Mouse (Mus musculus) testis, adult 2 months (tissue): ENCODE results near the gene Kcnc2. TPM values are rescaled to one million over a fixed set of nuclear protein-coding genes. Genes with fewer than 3 reads are reported as not detected.

Source experiments
- H3K27ac ChIP-seq: fragments of 200-500 bp; 2 replicates; pipeline ENCODE4 v1.5.1; 2012; ENCODE audit warnings: low read depth, low read length; ENCODE audit not compliant: control insufficient read depth, insufficient read depth
- H3K27me3 ChIP-seq: fragments of 200-500 bp; 2 replicates; pipeline ENCODE4 v1.6.1; 2012; ENCODE audit warnings: mild to moderate bottlenecking, low read length, moderate library complexity; ENCODE audit not compliant: control insufficient read depth, insufficient read depth
- H3K36me3 ChIP-seq: fragments of 200-500 bp; 2 replicates; pipeline ENCODE4 v1.6.1; 2012; ENCODE audit warnings: mild to moderate bottlenecking, low read length; ENCODE audit not compliant: control insufficient read depth, insufficient read depth
- H3K4me1 ChIP-seq: fragments of 200-500 bp; 2 replicates; pipeline ENCODE4 v1.6.1; 2012; ENCODE audit warnings: low read length; ENCODE audit not compliant: control insufficient read depth, insufficient read depth
- H3K4me3 ChIP-seq: fragments of 200-500 bp; 2 replicates; pipeline ENCODE4 v1.5.1; 2012; ENCODE audit warnings: low read depth, mild to moderate bottlenecking, low read length, moderate library complexity, mixed read lengths; ENCODE audit not compliant: control insufficient read depth
- CTCF ChIP-seq: fragments of 200-500 bp; IDR thresholded peaks from 2 replicates; pipeline ENCODE4 v1.5.1; 2012; ENCODE audit warnings: low read depth, mild to moderate bottlenecking, inconsistent platforms, low read length, moderate library complexity; ENCODE audit not compliant: control insufficient read depth, insufficient read depth, insufficient replicate concordance
- POLR2A ChIP-seq: fragments of 200-500 bp; IDR thresholded peaks from 2 replicates; pipeline ENCODE4 v1.6.1; 2012; ENCODE audit warnings: low read depth, mild to moderate bottlenecking, inconsistent platforms, low read length, moderate library complexity; ENCODE audit not compliant: control insufficient read depth
- polyA plus RNA-seq: library from polyadenylated mRNA; depleted of rRNA; stranded (reverse); fragments of >200 nt; gene quantifications from 2 replicates; pipeline ENCODE4 v1.2.3, GENCODE M21; 2012

Kcnc2 gene
- polyA plus RNA-seq, 1 experiment = 2.2 TPM

DNA sequence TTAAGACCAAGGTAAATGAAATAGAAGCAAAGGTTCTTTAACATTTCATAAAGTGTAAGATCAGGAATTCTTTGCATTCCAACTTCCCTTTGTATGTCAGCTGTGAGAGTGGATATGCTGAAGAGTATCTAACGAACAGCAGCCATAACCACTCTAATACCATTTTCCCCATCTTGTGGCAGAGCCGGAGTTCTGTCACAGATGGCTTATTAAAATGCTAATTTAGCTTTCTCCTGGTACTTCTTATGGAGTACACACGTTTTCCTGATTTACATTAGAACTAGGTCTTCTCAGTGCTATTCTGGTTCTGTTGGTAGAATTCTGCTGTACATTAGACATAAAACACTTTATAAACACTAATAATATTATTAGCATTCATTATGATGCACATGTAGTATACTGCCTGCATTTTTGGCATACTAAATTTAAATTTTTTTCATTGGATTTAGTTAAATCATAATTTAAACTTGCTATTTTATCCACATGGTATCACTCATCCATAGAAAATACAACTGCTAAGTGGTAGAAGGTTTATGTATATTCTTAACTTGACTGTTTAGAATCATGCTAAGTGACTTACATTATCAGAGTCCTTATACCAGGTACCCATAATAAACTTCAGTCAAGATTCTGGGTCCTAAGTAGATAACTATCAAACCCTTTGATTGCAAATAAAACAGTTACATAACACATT lies 86.9 kb downstream of the Kcnc2 start:
- TF ChIP-seq CTCF = no peak
- no peak for TF ChIP-seq POLR2A
- H3K27ac ChIP-seq = no peak overlapping the region
- H3K27me3 ChIP-seq = no peaks in the 10 kb centered on the region
- no peak overlapping the region for H3K4me3 ChIP-seq
- H3K4me1 ChIP-seq = no peaks in the 10 kb centered on the region
- no peaks in the 10 kb centered on the region for H3K36me3 ChIP-seq

DNA sequence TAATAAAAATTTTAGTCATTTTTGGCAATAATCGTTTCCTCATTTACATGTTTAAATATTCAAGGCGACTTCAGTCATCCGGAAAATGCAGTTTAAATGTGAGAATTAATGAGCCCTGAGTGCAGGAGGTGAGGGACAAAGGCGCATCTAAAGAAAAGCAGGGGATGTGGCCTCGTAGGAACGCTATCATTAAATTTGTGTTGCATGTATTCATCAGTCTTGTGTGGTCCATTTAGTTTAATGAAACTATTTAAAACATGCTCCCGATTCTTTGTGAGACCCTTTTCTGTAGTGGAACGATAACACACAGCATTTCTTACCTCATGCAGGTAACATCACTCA lies 87.4 kb downstream of the Kcnc2 start:
- no peak for TF ChIP-seq POLR2A
- no peak for TF ChIP-seq CTCF
- no peaks in the 10 kb centered on the region for H3K36me3 ChIP-seq
- no peak overlapping the region for H3K27ac ChIP-seq
- no peaks in the 10 kb centered on the region for H3K27me3 ChIP-seq
- no peaks in the 10 kb centered on the region for H3K4me1 ChIP-seq
- H3K4me3 ChIP-seq = no peak overlapping the region

DNA sequence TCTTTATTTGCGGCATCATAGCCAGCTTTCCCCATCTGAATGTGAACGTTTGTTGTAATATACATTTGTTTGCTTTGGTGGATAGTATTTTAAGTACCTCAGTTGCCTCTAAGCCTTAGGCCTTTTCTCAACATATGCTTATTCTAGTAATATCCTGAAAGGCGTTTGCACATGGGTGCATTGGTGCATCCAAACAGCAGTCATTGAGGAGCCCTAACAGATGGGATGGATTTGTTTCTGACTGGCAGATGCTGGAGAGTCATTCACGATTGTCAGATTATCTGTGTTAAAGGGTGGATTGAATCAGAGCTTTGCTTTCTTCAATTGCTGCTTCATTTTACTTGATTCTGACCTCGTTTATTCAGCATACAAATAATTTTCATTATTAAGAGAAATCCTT lies 89.8 kb downstream of the Kcnc2 start:
- Histone ChIP-seq H3K36me3 (no peaks in the 10 kb centered on the region), H3K4me3 (no peak overlapping the region), H3K27ac (no peak overlapping the region), H3K4me1 (no peaks in the 10 kb centered on the region), H3K27me3 (no peaks in the 10 kb centered on the region)
- TF ChIP-seq CTCF = no peak
- no peak for TF ChIP-seq POLR2A

DNA sequence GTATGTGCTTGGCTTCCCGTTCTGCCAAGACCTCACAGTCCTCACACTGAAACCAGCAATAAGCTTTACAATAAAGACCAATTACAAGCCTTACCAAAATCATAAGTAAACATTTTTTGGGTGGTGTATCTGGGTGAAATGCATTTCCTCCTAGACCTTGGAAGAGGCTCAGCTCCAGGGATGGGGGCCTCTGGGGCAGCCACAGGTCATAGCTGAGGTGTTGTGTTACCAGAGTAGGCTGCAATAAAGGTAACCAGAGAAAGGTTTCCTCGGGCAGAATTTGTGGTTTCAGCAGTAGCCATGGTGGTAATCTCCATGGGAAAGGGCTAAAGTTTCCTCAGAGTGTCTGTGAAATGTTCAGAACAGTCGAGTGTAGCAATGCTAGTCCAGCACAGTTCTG lies 97.4 kb downstream of the Kcnc2 start:
- TF ChIP-seq CTCF (no peak), POLR2A (no peak)
- H3K27ac ChIP-seq = no peak overlapping the region
- H3K4me3 ChIP-seq = no peak overlapping the region
- H3K27me3 ChIP-seq = no peaks in the 10 kb centered on the region
- H3K4me1 ChIP-seq = no peaks in the 10 kb centered on the region
- no peaks in the 10 kb centered on the region for H3K36me3 ChIP-seq

DNA sequence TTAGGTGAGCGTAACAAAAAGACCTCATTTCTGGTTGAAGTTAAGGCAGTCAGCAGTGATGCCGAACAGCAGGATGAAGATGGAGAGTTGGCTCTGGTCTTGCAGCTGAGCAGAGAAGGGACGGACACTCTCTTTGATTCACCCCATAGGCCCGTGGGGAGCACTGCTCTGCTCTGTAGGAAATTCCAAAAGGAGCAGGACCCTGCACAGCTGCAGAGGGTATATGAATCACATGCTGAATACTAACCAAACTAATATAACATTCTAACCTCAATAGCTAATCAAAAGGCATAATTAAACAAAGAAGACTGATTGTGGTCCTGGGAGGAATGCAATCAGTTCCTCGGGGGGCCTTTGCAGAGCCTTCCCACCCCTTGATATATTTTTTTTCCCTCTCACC lies 106.2 kb downstream of the Kcnc2 start:
- H3K4me3 ChIP-seq = no peak overlapping the region
- TF ChIP-seq CTCF (no peak), POLR2A (no peak)
- no peaks in the 10 kb centered on the region for H3K36me3 ChIP-seq
- H3K4me1 ChIP-seq = no peaks in the 10 kb centered on the region
- no peak overlapping the region for H3K27ac ChIP-seq
- H3K27me3 ChIP-seq = no peaks in the 10 kb centered on the region

DNA sequence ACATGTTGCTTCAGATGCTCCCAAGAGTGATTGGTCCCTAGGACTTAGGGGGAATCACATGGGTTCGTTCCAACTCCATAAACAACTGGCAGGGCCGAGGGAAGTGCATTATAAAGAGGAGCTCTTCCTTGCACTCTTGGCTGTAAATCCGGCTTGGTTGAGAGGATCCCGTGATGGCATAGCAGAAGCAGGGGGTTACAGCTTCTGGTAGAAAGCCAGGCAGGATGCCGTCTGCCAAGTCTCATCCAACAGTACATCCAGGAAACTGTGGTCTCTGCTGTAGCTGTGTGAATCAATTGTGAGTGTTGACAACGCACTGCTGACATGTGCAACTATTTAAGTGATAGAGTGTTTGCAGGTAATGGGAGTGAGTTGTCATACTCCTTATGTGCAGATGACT lies 107.5 kb downstream of the Kcnc2 start:
- no peak overlapping the region for H3K4me3 ChIP-seq
- TF ChIP-seq POLR2A (no peak), CTCF (no peak)
- no peak overlapping the region for H3K27ac ChIP-seq
- no peaks in the 10 kb centered on the region for H3K27me3 ChIP-seq
- H3K36me3 ChIP-seq = no peaks in the 10 kb centered on the region
- no peaks in the 10 kb centered on the region for H3K4me1 ChIP-seq

DNA sequence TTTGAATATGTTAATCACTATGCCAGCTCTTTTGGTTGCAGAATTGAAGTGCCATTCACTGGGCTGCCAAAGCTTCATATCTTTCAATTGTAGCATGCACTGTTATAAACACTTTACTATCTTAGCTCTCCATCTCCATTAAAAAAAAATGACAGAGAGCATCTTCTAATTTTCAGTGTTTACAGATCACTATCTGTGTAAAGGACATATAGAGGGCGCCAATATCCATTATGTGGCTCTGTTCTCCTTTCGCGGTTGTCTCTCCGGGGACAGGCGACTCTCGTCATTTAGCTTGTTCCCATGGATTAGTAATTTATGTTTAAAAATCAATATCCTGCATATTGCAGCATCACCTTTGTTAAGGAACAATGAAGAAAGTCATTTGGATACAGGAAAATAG lies 109.7 kb downstream of the Kcnc2 start:
- H3K27me3 ChIP-seq = no peaks in the 10 kb centered on the region
- TF ChIP-seq CTCF (no peak), POLR2A (no peak)
- no peak overlapping the region for H3K4me3 ChIP-seq
- no peak overlapping the region for H3K27ac ChIP-seq
- H3K4me1 ChIP-seq = no peaks in the 10 kb centered on the region
- no peaks in the 10 kb centered on the region for H3K36me3 ChIP-seq
